Mouse (Mus musculus) heart, embryonic 16.5 days (tissue): ENCODE results near the gene Noxo1. TPM values are rescaled to one million over a fixed set of nuclear protein-coding genes. Genes with fewer than 3 reads are reported as not detected.

Experiments
- ATAC-seq: fragments of 200-750 bp; cut with Nextera tagmentation; replicated peaks from 2 replicates; pipeline ENCODE4 v1.8.0; 2017; ENCODE audit warnings: moderate number of reproducible peaks; ENCODE audit not compliant: insufficient read depth, low FRiP score; ENCODE audit errors: extremely low read depth
- H3K27ac ChIP-seq: fragments of 300-500 bp; sonication (generic); 2 replicates; pipeline ENCODE4 v1.5.1; 2014; ENCODE audit warnings: mild to moderate bottlenecking, low read length, control low read depth, moderate library complexity
- H3K27me3 ChIP-seq: fragments of 300-500 bp; sonication (generic); 2 replicates; pipeline ENCODE4 v1.6.1; 2014; ENCODE audit warnings: low read length, mixed read lengths; ENCODE audit not compliant: control insufficient read depth, insufficient read depth
- H3K36me3 ChIP-seq: fragments of 300-500 bp; sonication (generic); 2 replicates; pipeline ENCODE4 v1.6.1; 2014; ENCODE audit not compliant: control insufficient read depth, insufficient read depth
- H3K4me1 ChIP-seq: fragments of 300-500 bp; sonication (generic); 2 replicates; pipeline ENCODE4 v1.6.1; 2014; ENCODE audit warnings: low read length, mixed read lengths; ENCODE audit not compliant: control insufficient read depth, insufficient read depth
- H3K4me2 ChIP-seq: fragments of 300-500 bp; sonication (generic); 2 replicates; pipeline ENCODE4 v1.6.1; 2014; ENCODE audit warnings: low read depth, mild to moderate bottlenecking, control low read depth, low read length
- H3K4me3 ChIP-seq: fragments of 300-500 bp; sonication (generic); 2 replicates; pipeline ENCODE4 v1.5.1; 2014; ENCODE audit warnings: mild to moderate bottlenecking, control low read depth, low read length
- H3K9ac ChIP-seq: fragments of 300-500 bp; sonication (generic); 2 replicates; pipeline ENCODE4 v1.6.1; 2014; ENCODE audit warnings: low read length, control low read depth
- H3K9me3 ChIP-seq: fragments of 300-500 bp; sonication (generic); replicated peaks from 2 replicates; pipeline ENCODE4 v1.6.1; 2016; ENCODE audit warnings: low read length; ENCODE audit not compliant: control insufficient read depth
- WGBS: fragments of 180-500 bp; shearing (Covaris S2); extraction: QIAGEN DNeasy Blood & Tissue Kit; methylation state at CpG from one replicate; pipeline ENCODE4 v1.1.7; 2014; 5-methylcytosine and 5-hydroxymethylcytosine counted together
- polyA plus RNA-seq: library from polyadenylated mRNA; unstranded; fragments of >200 nt; fragmentation: Nextera tagmentation; extraction: Ambion mirVana; gene quantifications from 2 replicates; pipeline ENCODE4 v1.2.1, GENCODE M21; 2015

Noxo1 gene
- polyA plus RNA-seq, 1 experiment from 2014 or later: 1.2 TPM

- Histone ChIP-seq H3K4me2 (peak overlapping the region; percentile 79; the same call in 1 of the 2 replicates), H3K9ac (peak overlapping the region; percentile 97), H3K9me3 (no peaks in the 10 kb centered on the region), H3K4me1 (peaks cover 33% of the 10 kb centered on the region), H3K4me3 (no peak overlapping the region), H3K27ac (no peak overlapping the region), H3K36me3 (no peaks in the 10 kb centered on the region), H3K27me3 (no peaks in the 10 kb centered on the region)
- WGBS: 58% methylated on average over 5 of the region's 5 CpGs
- no peak for ATAC-seq
Measured at GRCm38 (mm10) chr17:24671346-24671745, 24.7 kb upstream of the Noxo1 start.

- no peak for ATAC-seq
- Histone ChIP-seq H3K36me3 (peaks cover 3% of the 10 kb centered on the region; the same call in 1 of the 2 replicates), H3K9ac (peak overlapping the region; percentile 97; the same call in 1 of the 2 replicates), H3K4me2 (peak overlapping the region; percentile 42), H3K27me3 (no peaks in the 10 kb centered on the region), H3K27ac (peak overlapping the region; percentile 42; the same call in 1 of the 2 replicates), H3K4me1 (peaks cover 33% of the 10 kb centered on the region), H3K4me3 (no peak overlapping the region), H3K9me3 (no peaks in the 10 kb centered on the region)
- WGBS: 24% methylated on average over 5 of the region's 5 CpGs
Measured at GRCm38 (mm10) chr17:24672141-24672540, 23.9 kb upstream of the Noxo1 start.

- Histone ChIP-seq H3K4me1 (peaks cover 28% of the 10 kb centered on the region), H3K27me3 (no peaks in the 10 kb centered on the region), H3K9me3 (no peaks in the 10 kb centered on the region), H3K36me3 (peaks cover 19% of the 10 kb centered on the region), H3K27ac (no peak overlapping the region), H3K9ac (no peak overlapping the region), H3K4me2 (no peak overlapping the region), H3K4me3 (no peak overlapping the region)
- ATAC-seq: no peak
- WGBS: 59% methylated on average over 7 of the region's 7 CpGs
Measured at GRCm38 (mm10) chr17:24674277-24674676, 21.8 kb upstream of the Noxo1 start.

GRCm38 (mm10) chr17:24676187-24676586 lies 19.8 kb upstream of the Noxo1 start:
- Histone ChIP-seq H3K4me1 (peaks cover 18% of the 10 kb centered on the region), H3K27ac (no peak overlapping the region), H3K9me3 (no peaks in the 10 kb centered on the region), H3K27me3 (no peaks in the 10 kb centered on the region), H3K4me2 (no peak overlapping the region), H3K9ac (no peak overlapping the region), H3K4me3 (no peak overlapping the region), H3K36me3 (peaks cover 33% of the 10 kb centered on the region)
- no peak for ATAC-seq
- 60% methylated on average over 2 of the region's 2 CpGs for WGBS

GRCm38 (mm10) chr17:24676877-24677276 lies 19.2 kb upstream of the Noxo1 start:
- Histone ChIP-seq H3K27me3 (no peaks in the 10 kb centered on the region), H3K27ac (no peak overlapping the region), H3K4me3 (no peak overlapping the region), H3K36me3 (peaks cover 37% of the 10 kb centered on the region), H3K9ac (no peak overlapping the region), H3K9me3 (no peaks in the 10 kb centered on the region), H3K4me2 (no peak overlapping the region), H3K4me1 (peaks cover 11% of the 10 kb centered on the region)
- ATAC-seq: no peak
- 92% methylated on average over 5 of the region's 5 CpGs for WGBS

GRCm38 (mm10) chr17:24677500-24678080 lies 18.4 kb upstream of the Noxo1 start:
- peaks cover 41% of the 10 kb centered on the region for H3K36me3 ChIP-seq
- no peak overlapping the region for H3K27ac ChIP-seq
- no peaks in the 10 kb centered on the region for H3K27me3 ChIP-seq
- no peaks in the 10 kb centered on the region for H3K9me3 ChIP-seq
- no peak overlapping the region for H3K4me3 ChIP-seq
- peaks cover 5% of the 10 kb centered on the region for H3K4me1 ChIP-seq
- H3K4me2 ChIP-seq: no peak overlapping the region
- WGBS: 90% methylated on average over 24 of the region's 24 CpGs
- no peak overlapping the region for H3K9ac ChIP-seq
- ATAC-seq: no peak

- Histone ChIP-seq H3K4me2 (peak overlapping the region; percentile 36; the same call in 1 of the 2 replicates), H3K9me3 (no peaks in the 10 kb centered on the region), H3K9ac (no peak overlapping the region), H3K27me3 (peaks cover 31% of the 10 kb centered on the region), H3K4me3 (no peak overlapping the region), H3K36me3 (peaks cover 6% of the 10 kb centered on the region), H3K4me1 (peaks cover 15% of the 10 kb centered on the region), H3K27ac (no peak overlapping the region)
- ATAC-seq: no peak
- WGBS: 27% methylated on average over 16 of the region's 16 CpGs
Measured at GRCm38 (mm10) chr17:24686514-24686913, 9.5 kb upstream of the Noxo1 start.

- Histone ChIP-seq H3K27me3 (peaks cover 31% of the 10 kb centered on the region), H3K36me3 (peaks cover 1% of the 10 kb centered on the region; the same call in 1 of the 2 replicates), H3K4me3 (peak overlapping the region; percentile 31), H3K9ac (no peak overlapping the region), H3K27ac (no peak overlapping the region), H3K4me2 (peak overlapping the region; percentile 51), H3K4me1 (peaks cover 15% of the 10 kb centered on the region), H3K9me3 (no peaks in the 10 kb centered on the region)
- ATAC-seq: 0 out of 2 replicates have a peak, but pooled peaks have one; percentile 25
- 3% methylated on average over 25 of the region's 25 CpGs for WGBS
Measured at GRCm38 (mm10) chr17:24687146-24687595, 8.9 kb upstream of the Noxo1 start.

- peak overlapping the region; percentile 51 for H3K4me2 ChIP-seq
- peaks cover 15% of the 10 kb centered on the region for H3K4me1 ChIP-seq
- no peaks in the 10 kb centered on the region for H3K36me3 ChIP-seq
- ATAC-seq: no peak
- peaks cover 31% of the 10 kb centered on the region for H3K27me3 ChIP-seq
- peak overlapping the region; percentile 31 for H3K4me3 ChIP-seq
- 20% methylated on average over 23 of the region's 23 CpGs for WGBS
- no peak overlapping the region for H3K27ac ChIP-seq
- H3K9me3 ChIP-seq: no peaks in the 10 kb centered on the region
- H3K9ac ChIP-seq: no peak overlapping the region
Measured at GRCm38 (mm10) chr17:24687599-24687998, 8.4 kb upstream of the Noxo1 start.
